Mouse (Mus musculus) lung, embryonic 16.5 days (tissue): ENCODE measurements at regions not wholly inside any gene's neighbourhood (a gene's known extent, or its start where the extent isn't known, plus 50 kb on each side); places are given as distances from the start of the nearest gene placed in this dataset.
A peak's percentile ranks its signal among the peaks of the same experiment; 100 is the strongest.
"Not testable (repeated sequence)": the region's sequence is repeated elsewhere in the genome, so short reads cannot be mapped to it uniquely, and the experiment has no call there.

ENCODE experiments used
- ATAC-seq: fragments of 200-750 bp; cut with Nextera tagmentation; 2 replicates; pipeline ENCODE4 v1.8.0; 2017; ENCODE audit warnings: low read depth, mild to moderate bottlenecking, moderate library complexity
- H3K27ac ChIP-seq: fragments of 300-500 bp; sonication (generic); 2 replicates; pipeline ENCODE4 v1.5.1; 2014; ENCODE audit warnings: mild to moderate bottlenecking, control low read depth, low read length
- H3K27me3 ChIP-seq: fragments of 300-500 bp; sonication (generic); 2 replicates; pipeline ENCODE4 v1.6.1; 2014; ENCODE audit warnings: low read depth, low read length, mixed read lengths; ENCODE audit not compliant: control insufficient read depth, insufficient read depth
- H3K36me3 ChIP-seq: fragments of 300-500 bp; sonication (generic); 2 replicates; pipeline ENCODE4 v1.6.1; 2014; ENCODE audit warnings: low read length; ENCODE audit not compliant: control insufficient read depth, insufficient read depth
- H3K4me1 ChIP-seq: fragments of 300-500 bp; sonication (generic); replicated peaks from 2 replicates; pipeline ENCODE4 v1.6.1; 2014; ENCODE audit warnings: low read length, mixed read lengths; ENCODE audit not compliant: control insufficient read depth, insufficient read depth
- H3K4me2 ChIP-seq: fragments of 300-500 bp; sonication (generic); 2 replicates; pipeline ENCODE4 v1.6.1; 2014; ENCODE audit warnings: low read depth, low read length, control low read depth
- H3K4me3 ChIP-seq: fragments of 300-500 bp; sonication (generic); 2 replicates; pipeline ENCODE4 v1.5.1; 2014; ENCODE audit warnings: mild to moderate bottlenecking, low read length, control low read depth
- H3K9ac ChIP-seq: fragments of 300-500 bp; sonication (generic); 2 replicates; pipeline ENCODE4 v1.6.1; 2014; ENCODE audit warnings: low read length, control low read depth
- H3K9me3 ChIP-seq: fragments of 300-500 bp; sonication (generic); 2 replicates; pipeline ENCODE4 v1.6.1; 2016; ENCODE audit warnings: low read length; ENCODE audit not compliant: control insufficient read depth
- WGBS: fragments of 180-500 bp; shearing (Covaris S2); extraction: QIAGEN DNeasy Blood & Tissue Kit; methylation state at CpG from one replicate; pipeline ENCODE4 v1.1.7; 2014; 5-methylcytosine and 5-hydroxymethylcytosine counted together

DNA sequence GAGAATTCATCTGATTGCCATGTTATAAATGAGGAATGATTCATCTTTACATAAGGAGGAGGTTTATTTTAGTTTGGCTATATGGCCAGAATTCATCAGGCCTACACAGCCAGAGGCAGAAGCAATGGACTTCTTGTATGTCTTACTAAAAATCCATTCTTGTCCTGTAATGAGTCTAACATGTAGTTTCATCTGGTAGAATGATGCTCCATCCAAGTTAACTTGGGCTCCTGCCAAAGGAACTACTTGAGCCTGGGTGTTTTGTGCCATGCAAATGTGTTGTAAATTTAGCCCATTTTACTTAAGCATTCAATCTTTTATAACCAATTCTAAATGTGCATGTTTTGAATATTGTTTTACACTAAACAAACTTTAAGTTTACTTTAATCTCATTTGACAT lies 462.9 kb upstream of the Pom121l12 start:
- Histone ChIP-seq H3K9me3 (no peaks in the 10 kb centered on the region), H3K27me3 (no peaks in the 10 kb centered on the region), H3K4me1 (no peaks in the 10 kb centered on the region), H3K36me3 (no peaks in the 10 kb centered on the region), H3K9ac (no peak overlapping the region), H3K4me2 (no peak overlapping the region), H3K4me3 (no peak overlapping the region), H3K27ac (no peak overlapping the region)
- ATAC-seq = no peak

DNA sequence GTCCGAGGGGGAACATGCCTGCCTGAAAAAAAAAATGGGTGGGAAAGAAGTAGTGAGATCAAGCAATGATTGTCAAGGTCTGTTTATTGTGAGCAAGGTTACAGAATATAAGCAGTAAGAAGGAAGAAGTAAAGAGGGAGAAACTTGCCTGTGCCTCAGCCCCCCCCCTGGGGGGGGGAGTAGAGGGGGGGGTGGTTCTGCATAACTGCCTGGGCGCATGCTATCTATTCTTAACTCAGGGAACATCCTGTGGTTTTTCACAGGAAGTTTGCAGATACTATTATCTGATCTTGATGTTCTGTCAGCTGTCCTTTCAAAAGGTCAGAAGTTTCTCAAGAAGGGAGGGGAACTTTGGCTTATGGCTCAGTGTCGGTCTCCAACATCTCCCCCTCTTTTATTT lies 456.7 kb upstream of the Pom121l12 start:
- not testable (repeated sequence) for H3K36me3 ChIP-seq, H3K27me3 ChIP-seq, H3K27ac ChIP-seq, H3K9me3 ChIP-seq, H3K4me2 ChIP-seq, H3K4me1 ChIP-seq, H3K9ac ChIP-seq, H3K4me3 ChIP-seq, ATAC-seq
- WGBS = 72% methylated on average over 3 of the region's 3 CpGs

DNA sequence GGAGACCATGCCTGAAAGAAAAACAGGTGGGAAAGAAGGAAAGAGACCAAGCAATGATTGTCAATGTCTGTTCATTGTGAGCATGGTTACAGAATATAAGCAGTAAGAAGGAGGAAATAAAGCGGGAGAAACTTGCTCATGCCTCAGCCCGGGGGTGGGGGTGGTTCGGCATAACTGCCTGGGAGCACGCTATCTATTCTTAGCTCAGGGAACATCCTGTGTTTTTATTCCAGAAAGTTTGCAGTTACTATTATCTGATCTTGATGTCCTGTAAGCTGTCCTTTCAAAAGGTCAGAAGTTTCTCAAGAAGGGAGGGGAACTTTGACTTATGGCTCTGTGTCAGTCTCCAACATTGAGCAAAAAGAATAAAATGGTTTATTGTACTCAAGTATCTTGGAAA lies 451.4 kb upstream of the Pom121l12 start:
- Histone ChIP-seq H3K36me3 (no peaks in the 10 kb centered on the region), H3K27ac (no peak overlapping the region), H3K4me2 (no peak overlapping the region), H3K9me3 (no peaks in the 10 kb centered on the region), H3K27me3 (no peaks in the 10 kb centered on the region), H3K4me1 (no peaks in the 10 kb centered on the region), H3K4me3 (no peak overlapping the region), H3K9ac (no peak overlapping the region)
- 70% methylated on average over 4 of the region's 4 CpGs for WGBS
- no peak for ATAC-seq

DNA sequence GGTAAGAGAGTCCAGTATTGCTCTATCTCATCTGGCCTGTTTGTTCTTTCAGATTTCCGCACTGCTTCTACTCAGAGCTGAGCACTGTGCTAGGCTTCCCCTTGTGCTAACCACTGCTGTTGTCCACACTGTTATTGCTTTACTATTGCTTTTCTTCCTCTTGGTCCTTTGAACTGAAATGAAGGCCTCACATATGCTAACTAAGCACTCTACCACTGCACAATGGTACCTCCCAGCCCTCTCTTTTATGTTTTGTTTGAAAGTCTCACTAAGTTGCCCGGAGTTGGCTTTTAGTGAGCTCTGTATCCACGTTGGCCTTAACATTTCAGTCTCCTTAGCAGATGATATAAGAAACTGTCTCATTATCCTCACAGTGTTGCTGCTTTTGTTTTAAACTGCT lies 439.7 kb upstream of the Pom121l12 start:
- no peaks in the 10 kb centered on the region for H3K4me1 ChIP-seq
- no peaks in the 10 kb centered on the region for H3K9me3 ChIP-seq
- H3K36me3 ChIP-seq = no peaks in the 10 kb centered on the region
- H3K4me3 ChIP-seq = no peak overlapping the region
- no peaks in the 10 kb centered on the region for H3K27me3 ChIP-seq
- H3K9ac ChIP-seq = no peak overlapping the region
- WGBS = 60% methylated on average over 3 of the region's 3 CpGs
- H3K4me2 ChIP-seq = no peak overlapping the region
- H3K27ac ChIP-seq = no peak overlapping the region
- no peak for ATAC-seq

DNA sequence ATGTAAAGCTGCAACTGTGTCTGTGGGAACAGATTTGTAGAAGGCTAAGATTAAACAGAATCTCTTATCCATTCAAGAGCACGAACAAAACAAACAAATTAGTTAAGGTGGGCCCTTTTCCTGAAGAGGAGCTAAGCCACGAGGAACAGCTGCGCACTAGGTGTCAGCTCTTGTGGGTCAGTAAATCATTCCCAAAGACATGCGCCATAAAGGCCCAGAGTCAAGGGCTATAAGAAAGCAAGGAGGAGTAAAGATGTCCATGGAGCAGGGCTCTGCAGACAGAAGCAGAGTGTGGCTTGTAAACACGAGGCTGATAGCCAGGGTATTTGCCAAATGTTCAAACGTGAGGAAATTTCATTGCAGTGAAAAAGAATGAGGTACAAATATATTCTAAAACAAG lies 429.6 kb upstream of the Pom121l12 start:
- no peaks in the 10 kb centered on the region for H3K9me3 ChIP-seq
- no peak overlapping the region for H3K4me2 ChIP-seq
- no peaks in the 10 kb centered on the region for H3K36me3 ChIP-seq
- ATAC-seq = no peak
- no peaks in the 10 kb centered on the region for H3K27me3 ChIP-seq
- H3K4me3 ChIP-seq = no peak overlapping the region
- H3K9ac ChIP-seq = no peak overlapping the region
- H3K27ac ChIP-seq = no peak overlapping the region
- H3K4me1 ChIP-seq = no peaks in the 10 kb centered on the region
- 36% methylated on average over 6 of the region's 6 CpGs for WGBS

DNA sequence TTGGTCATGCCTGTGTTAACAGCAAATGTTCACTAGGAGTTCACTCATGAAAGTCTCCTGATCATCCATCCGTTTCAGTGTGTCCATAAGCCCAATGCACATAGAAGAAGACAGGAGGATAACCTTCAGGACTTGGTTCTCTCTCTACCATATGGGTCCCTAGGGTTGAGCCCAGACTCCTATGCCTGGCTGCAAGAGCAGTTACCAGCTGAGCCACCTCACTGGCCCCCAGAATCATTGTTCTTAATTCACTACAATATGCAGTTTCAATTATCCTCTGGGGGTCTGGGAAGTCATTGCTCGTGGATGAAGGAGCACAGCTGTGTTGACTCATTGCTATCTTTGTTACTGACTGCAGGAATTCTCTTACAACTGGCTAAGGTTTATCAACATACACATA lies 424.5 kb upstream of the Pom121l12 start:
- Histone ChIP-seq H3K9me3 (no peaks in the 10 kb centered on the region), H3K27me3 (no peaks in the 10 kb centered on the region), H3K27ac (no peak overlapping the region), H3K9ac (no peak overlapping the region), H3K4me2 (no peak overlapping the region), H3K4me3 (no peak overlapping the region), H3K36me3 (no peaks in the 10 kb centered on the region), H3K4me1 (no peaks in the 10 kb centered on the region)
- 43% methylated on average over 2 of the region's 2 CpGs for WGBS
- no peak for ATAC-seq

DNA sequence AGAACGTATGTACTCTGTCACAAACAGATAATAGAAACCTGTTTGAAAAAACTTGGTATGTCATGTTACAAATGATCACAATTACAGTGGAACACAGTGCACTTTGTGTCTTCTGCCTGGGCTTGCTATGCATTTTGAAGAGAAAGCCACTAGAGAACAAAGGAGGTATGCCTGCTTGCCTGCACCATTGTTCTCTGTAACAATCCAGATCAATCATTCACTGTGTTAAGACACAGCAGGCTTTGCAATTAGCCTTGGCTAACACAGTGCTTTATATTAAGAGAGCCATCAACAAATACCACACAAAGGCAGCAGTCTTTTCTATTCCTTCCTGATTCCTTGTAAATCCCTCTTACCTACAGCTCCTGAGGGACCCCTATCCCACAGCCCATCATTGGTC lies 417.1 kb upstream of the Pom121l12 start:
- 24% methylated on average over 1 of the region's 1 CpGs for WGBS

DNA sequence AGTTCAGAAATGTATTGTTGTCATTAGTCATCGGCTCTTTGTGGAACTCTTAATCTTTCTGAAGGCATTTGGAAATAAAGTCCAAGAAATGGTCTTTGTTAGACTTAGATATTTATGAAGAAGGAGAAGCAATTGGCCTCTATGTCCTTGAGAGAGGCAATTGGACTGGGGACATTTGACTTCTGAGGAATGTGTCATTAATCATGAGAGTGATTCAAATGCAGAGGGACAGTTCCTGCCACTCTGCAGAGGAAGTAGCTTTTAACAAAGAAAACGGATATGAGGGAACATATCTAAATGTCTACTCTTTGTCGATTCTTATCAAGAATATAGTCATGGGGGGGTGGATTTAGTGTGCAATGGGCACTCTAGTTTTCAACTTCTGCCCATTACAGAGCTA lies 416.6 kb upstream of the Pom121l12 start:
- ATAC-seq = peak; percentile 28; the same call in 1 of the 2 replicates
- WGBS = 35% methylated on average over 3 of the region's 3 CpGs
- Histone ChIP-seq H3K4me2 (no peak overlapping the region), H3K9ac (no peak overlapping the region), H3K36me3 (no peaks in the 10 kb centered on the region), H3K9me3 (no peaks in the 10 kb centered on the region), H3K4me3 (no peak overlapping the region), H3K27me3 (no peaks in the 10 kb centered on the region), H3K4me1 (no peaks in the 10 kb centered on the region), H3K27ac (no peak overlapping the region)

More for the DNA sequence above, 417.1 kb upstream of the Pom121l12 start:
- Histone ChIP-seq H3K27ac (no peak overlapping the region), H3K9me3 (no peaks in the 10 kb centered on the region), H3K27me3 (no peaks in the 10 kb centered on the region), H3K9ac (no peak overlapping the region), H3K4me1 (no peaks in the 10 kb centered on the region), H3K36me3 (no peaks in the 10 kb centered on the region), H3K4me3 (no peak overlapping the region), H3K4me2 (no peak overlapping the region)
- ATAC-seq = peak; percentile 47; the same call in 1 of the 2 replicates

DNA sequence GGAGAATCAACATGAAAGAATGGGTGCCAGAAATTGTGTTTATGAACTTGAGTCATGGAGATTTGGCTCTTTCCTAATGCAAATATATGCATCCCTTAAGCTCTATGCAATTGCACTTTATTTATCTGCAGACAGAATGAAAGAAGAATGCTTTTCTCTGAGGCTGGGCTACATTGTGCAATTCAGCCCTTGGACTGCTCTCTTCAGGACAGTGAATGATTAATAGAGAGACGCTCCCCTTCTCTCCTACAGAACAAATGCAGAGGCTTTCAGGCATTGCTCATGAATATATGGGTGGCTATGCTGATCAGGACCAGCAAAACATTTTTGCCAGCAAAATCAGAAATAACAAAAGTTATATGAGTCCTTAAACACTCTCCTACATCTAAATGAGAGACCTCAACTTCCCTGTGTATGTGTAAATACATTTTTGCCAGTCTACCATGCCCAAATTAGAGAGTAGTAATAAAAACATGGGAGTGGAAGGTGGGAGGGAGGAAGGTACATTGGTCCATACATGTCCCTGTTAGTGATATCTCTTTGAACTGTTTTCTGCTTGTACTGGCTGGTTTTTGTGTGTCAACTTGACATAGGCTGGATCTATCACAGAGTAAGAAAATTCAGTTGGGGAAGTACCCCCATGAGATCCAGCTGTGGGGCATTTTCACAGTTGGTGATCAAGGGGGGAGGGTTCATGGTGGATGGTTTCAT lies 415.7 kb upstream of the Pom121l12 start:
- no peaks in the 10 kb centered on the region for H3K27me3 ChIP-seq
- H3K27ac ChIP-seq = no peak overlapping the region
- H3K4me1 ChIP-seq = no peaks in the 10 kb centered on the region
- no peaks in the 10 kb centered on the region for H3K36me3 ChIP-seq
- 59% methylated on average over 1 of the region's 1 CpGs for WGBS
- ATAC-seq = no peak
- no peaks in the 10 kb centered on the region for H3K9me3 ChIP-seq
- H3K4me3 ChIP-seq = no peak overlapping the region
- H3K9ac ChIP-seq = no peak overlapping the region
- H3K4me2 ChIP-seq = no peak overlapping the region

DNA sequence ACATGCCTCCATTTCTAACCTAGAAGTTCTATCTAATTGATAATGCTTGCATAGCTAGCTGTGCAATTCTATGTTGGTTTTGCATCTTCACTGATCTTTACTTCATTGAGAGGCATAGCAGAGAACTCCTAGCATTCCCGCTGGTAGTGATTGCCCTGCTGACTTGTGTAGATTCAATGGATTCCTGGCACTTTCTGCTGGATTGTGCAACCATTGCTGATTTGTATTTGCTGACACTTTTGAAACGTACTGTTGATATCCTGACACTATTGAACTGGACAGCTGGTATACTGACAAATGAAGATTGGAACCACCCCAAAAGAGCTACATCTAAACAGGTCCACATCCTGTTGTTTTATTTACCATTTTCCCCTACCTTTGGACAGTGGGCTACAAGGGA lies 404.0 kb upstream of the Pom121l12 start:
- WGBS = 61% methylated on average over 2 of the region's 2 CpGs
- Histone ChIP-seq H3K9ac (no peak overlapping the region), H3K36me3 (no peaks in the 10 kb centered on the region), H3K27ac (no peak overlapping the region), H3K4me2 (no peak overlapping the region), H3K4me1 (no peaks in the 10 kb centered on the region), H3K9me3 (no peaks in the 10 kb centered on the region), H3K4me3 (no peak overlapping the region), H3K27me3 (no peaks in the 10 kb centered on the region)
- no peak for ATAC-seq
